Mouse (Mus musculus) limb, embryonic 14.5 days (tissue): ENCODE results near the gene Ptdss2. TPM values are rescaled to one million over a fixed set of nuclear protein-coding genes. Genes with fewer than 3 reads are reported as not detected.

Experiments
- ATAC-seq: fragments of 200-750 bp; cut with Nextera tagmentation; 2 replicates; pipeline ENCODE4 v1.8.0; 2017; ENCODE audit warnings: low read depth, moderate number of reproducible peaks, moderate TSS enrichment; ENCODE audit not compliant: low FRiP score
- DNase-seq: peaks from one replicate; pipeline ENCODE4 v3.0.0-alpha.2; 2015; ENCODE audit warnings: low spot score
- H3K27ac ChIP-seq: fragments of 300-500 bp; sonication (generic); replicated peaks from 2 replicates; pipeline ENCODE4 v1.5.1; 2014; ENCODE audit warnings: low read depth, mild to moderate bottlenecking, low read length, moderate library complexity, mixed read lengths
- H3K27me3 ChIP-seq: fragments of 300-500 bp; sonication (generic); 2 replicates; pipeline ENCODE4 v1.6.1; 2014; ENCODE audit warnings: low read length, mixed read lengths; ENCODE audit not compliant: control insufficient read depth, insufficient read depth
- H3K36me3 ChIP-seq: fragments of 300-500 bp; sonication (generic); 2 replicates; pipeline ENCODE4 v1.6.1; 2014; ENCODE audit warnings: mild to moderate bottlenecking, low read length, moderate library complexity, mixed read lengths; ENCODE audit not compliant: control insufficient read depth, insufficient read depth
- H3K4me1 ChIP-seq: fragments of 300-500 bp; sonication (generic); 2 replicates; pipeline ENCODE4 v1.6.1; 2014; ENCODE audit warnings: antibody characterized with exemption, low read length, mixed read lengths; ENCODE audit not compliant: control insufficient read depth, insufficient read depth
- H3K4me2 ChIP-seq: fragments of 300-500 bp; sonication (generic); replicated peaks from 2 replicates; pipeline ENCODE4 v1.6.1; 2014; ENCODE audit warnings: low read depth, mild to moderate bottlenecking, low read length, moderate library complexity; ENCODE audit not compliant: severe bottlenecking
- H3K4me3 ChIP-seq: fragments of 300-500 bp; sonication (generic); replicated peaks from 2 replicates; pipeline ENCODE4 v1.5.1; 2014; ENCODE audit warnings: low read length
- H3K9ac ChIP-seq: fragments of 300-500 bp; sonication (generic); 2 replicates; pipeline ENCODE4 v1.6.1; 2014; ENCODE audit warnings: mild to moderate bottlenecking, low read depth, low read length, moderate library complexity; ENCODE audit not compliant: severe bottlenecking
- H3K9me3 ChIP-seq: fragments of 300-500 bp; sonication (generic); 2 replicates; pipeline ENCODE4 v1.6.1; 2016; ENCODE audit warnings: low read length; ENCODE audit not compliant: control insufficient read depth
- POLR2A ChIP-seq: fragments of 200-500 bp; IDR thresholded peaks from 2 replicates; pipeline ENCODE4 v1.8.0; 2012; ENCODE audit warnings: inconsistent platforms, mild to moderate bottlenecking, moderate library complexity, borderline replicate concordance; ENCODE audit not compliant: insufficient read depth, insufficient read length; ENCODE audit errors: extremely low read depth
- WGBS: fragments of 180-500 bp; shearing (Covaris S2); extraction: QIAGEN DNeasy Blood & Tissue Kit; methylation state at CpG from one replicate; pipeline ENCODE4 v1.1.7; 2014; 5-methylcytosine and 5-hydroxymethylcytosine counted together
- polyA plus RNA-seq, 2 experiments: library from polyadenylated mRNA; depleted of rRNA in 1 of 2; stranded (reverse) in 1 of 2; unstranded in 1 of 2; fragments of >200 nt; fragmentation: Nextera tagmentation in 1 of 2; extraction: Ambion mirVana in 1 of 2; gene quantifications; 2 replicates each; pipeline versions ENCODE4 v1.2.1 to v1.2.3; 2012 to 2014

Ptdss2 gene
- polyA plus RNA-seq, 2 experiments = 49.2 to 67.8 TPM

DNA sequence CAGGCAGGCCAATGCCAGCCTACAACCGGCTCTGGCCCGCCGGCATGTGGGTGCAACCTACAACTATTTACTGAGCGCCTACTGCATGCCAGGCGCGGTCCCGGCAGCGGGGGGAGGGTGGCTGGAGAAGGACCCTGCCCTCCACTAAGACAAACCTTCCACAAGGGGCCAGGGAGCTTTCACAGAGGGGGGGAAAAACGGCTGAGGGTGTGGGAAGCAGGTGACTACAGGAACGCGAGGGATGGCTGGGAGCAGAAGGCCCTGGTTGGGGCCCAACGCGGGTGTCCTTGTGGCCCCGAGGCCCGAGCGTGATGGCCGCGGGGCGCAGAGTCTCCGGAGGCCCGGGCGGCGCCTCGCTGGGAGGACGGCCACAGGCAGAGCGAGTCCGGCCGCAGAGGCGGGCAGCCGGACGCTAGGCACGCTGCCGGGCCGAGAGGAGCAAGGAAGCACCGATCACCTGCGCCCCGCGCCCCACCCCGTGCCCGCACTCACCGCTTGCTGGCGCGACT, 71.2 kb downstream of the Ptdss2 start:
- H3K36me3 ChIP-seq = peaks cover 39% of the 10 kb centered on the region
- peak overlapping the region; percentile 96 for H3K4me2 ChIP-seq
- ATAC-seq (no peak; the same call in 1 of the 2 replicates), DNase-seq (no peak)
- TF ChIP-seq POLR2A = no peak
- peak overlapping the region; percentile 79 for H3K27ac ChIP-seq
- H3K4me1 ChIP-seq = peaks cover 13% of the 10 kb centered on the region
- peak overlapping the region; percentile 92 for H3K4me3 ChIP-seq
- no peaks in the 10 kb centered on the region for H3K9me3 ChIP-seq
- no peaks in the 10 kb centered on the region for H3K27me3 ChIP-seq
- H3K9ac ChIP-seq = peak overlapping the region; percentile 89
- WGBS = under 1% methylated on average over 20 of the region's 43 CpGs

DNA sequence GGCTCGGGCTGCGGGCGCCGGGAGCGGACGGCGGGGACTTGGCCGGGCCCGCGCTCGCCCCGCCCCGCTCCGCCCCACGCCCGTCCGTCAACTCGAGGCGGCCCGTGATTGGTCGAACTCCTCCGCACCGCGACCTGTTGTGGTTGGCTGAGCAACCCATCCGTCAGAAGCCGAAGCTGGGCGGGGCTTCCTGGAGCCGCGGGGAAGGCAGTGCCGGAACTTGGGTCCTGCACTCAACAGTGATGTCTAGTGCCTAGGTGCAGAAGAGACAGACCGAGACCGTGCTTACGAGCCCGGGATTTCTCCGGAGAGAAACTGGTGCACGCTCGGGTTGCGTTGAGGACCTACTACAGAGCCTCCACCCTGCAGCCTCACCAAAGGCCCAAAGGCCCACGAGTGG, 71.8 kb downstream of the Ptdss2 start, which contains the start of the genes Hras and Lrrc56:
TSS of gene Hras (minus strand) at position 58 of the 400 bp plus-strand sequence.
TSS of gene Lrrc56 (plus strand) at position 210 of the 400 bp plus-strand sequence.
- H3K9me3 ChIP-seq = no peaks in the 10 kb centered on the region
- peak within 1 kb of the TSS; percentile 79 for H3K27ac ChIP-seq
- peaks cover 13% of the 10 kb centered on the region for H3K4me1 ChIP-seq
- peak within 1 kb of the TSS; percentile 92 for H3K4me3 ChIP-seq
- H3K4me2 ChIP-seq = peak within 1 kb of the TSS; percentile 96
- WGBS = 0% methylated on average over 23 of the region's 39 CpGs
- peak within 1 kb of the TSS; percentile 89 for H3K9ac ChIP-seq
- peak; percentile 97 for ATAC-seq
- H3K36me3 ChIP-seq = peaks cover 39% of the 10 kb centered on the region
- DNase-seq = peak; percentile 97
- TF ChIP-seq POLR2A = no peak
- no peaks in the 10 kb centered on the region for H3K27me3 ChIP-seq

DNA sequence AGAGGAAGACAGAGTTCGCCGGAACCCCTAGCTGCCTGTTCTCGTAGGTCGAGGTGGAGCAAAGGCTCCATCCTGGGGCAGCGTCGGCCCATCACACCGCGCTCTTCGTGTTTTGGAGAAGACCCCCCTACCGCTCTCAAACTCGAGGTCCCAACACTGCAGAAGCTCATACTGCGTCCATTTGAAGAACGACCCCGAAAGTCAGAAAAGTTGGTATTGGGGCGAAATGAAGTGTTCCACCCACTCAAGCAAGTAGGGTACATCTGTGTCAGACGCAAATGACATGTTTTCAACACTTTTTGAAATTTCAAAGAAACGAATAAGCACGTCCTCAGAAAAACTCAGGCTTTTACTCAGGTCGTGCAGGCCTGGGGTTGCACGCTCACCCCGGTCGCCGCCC, 72.2 kb downstream of the Ptdss2 start:
- under 1% methylated on average over 23 of the region's 23 CpGs for WGBS

DNA sequence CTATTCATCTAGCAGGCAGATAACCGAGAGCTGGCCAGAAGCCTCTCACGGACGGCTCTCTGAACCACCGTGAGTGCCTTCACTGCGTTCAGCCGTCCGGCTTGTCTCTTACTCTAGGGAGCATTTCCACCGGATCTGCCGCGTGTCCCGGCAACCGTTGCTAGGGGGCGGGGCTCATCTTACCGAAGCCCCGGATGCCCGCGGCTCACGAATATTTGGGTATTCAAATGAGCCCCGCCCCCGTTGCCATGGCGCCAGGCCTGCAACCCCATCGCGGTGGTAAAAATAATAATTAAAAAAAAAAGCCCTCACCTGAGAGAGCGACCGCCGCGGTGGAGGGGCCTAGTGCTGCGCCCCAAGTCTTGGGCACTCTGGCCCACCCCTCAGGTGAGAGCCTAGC, 72.6 kb downstream of the Ptdss2 start:
- WGBS = under 1% methylated on average over 28 of the region's 28 CpGs

More for the DNA sequence above, 72.2 kb downstream of the Ptdss2 start:
- peak overlapping the region; percentile 95 for H3K4me2 ChIP-seq
- H3K4me1 ChIP-seq = peaks cover 13% of the 10 kb centered on the region
- H3K27me3 ChIP-seq = no peaks in the 10 kb centered on the region
- H3K4me3 ChIP-seq = peak overlapping the region; percentile 92
- TF ChIP-seq POLR2A = no peak
- peak; percentile 26 for DNase-seq
- H3K36me3 ChIP-seq = peaks cover 35% of the 10 kb centered on the region
- H3K9me3 ChIP-seq = no peaks in the 10 kb centered on the region
- H3K27ac ChIP-seq = peak overlapping the region; percentile 72
- peak; percentile 0; the same call in 1 of the 2 replicates for ATAC-seq
- peak overlapping the region; percentile 38 for H3K9ac ChIP-seq

DNA sequence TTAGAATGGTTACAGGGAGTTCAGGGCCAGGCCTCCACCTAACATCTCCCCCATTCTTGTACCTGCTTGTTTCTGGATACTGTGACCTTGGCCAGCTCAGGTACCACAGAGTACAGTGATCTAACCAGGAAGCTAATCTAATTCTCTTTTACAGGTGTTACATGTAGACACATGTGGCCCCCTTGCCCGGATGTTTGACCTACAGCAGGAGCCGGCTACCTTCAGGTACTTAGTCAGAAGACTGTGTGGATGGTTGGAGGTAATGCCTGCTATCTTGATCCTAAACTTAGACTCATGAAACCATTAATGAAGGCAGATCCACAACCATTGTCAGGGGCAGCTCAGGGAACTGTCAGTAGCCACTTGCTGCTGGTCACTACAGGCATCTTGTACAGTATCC, 73.6 kb downstream of the Ptdss2 start:
- ATAC-seq (no peak), DNase-seq (no peak)
- H3K9me3 ChIP-seq = no peaks in the 10 kb centered on the region
- TF ChIP-seq POLR2A = no peak
- no peak overlapping the region; the same call in 1 of the 2 replicates for H3K4me2 ChIP-seq
- no peaks in the 10 kb centered on the region for H3K27me3 ChIP-seq
- H3K27ac ChIP-seq = no peak overlapping the region
- no peak overlapping the region for H3K4me3 ChIP-seq
- WGBS = 91% methylated on average over 2 of the region's 2 CpGs
- H3K36me3 ChIP-seq = peaks cover 21% of the 10 kb centered on the region
- H3K9ac ChIP-seq = no peak overlapping the region
- peaks cover 13% of the 10 kb centered on the region for H3K4me1 ChIP-seq

More for the DNA sequence above, 72.6 kb downstream of the Ptdss2 start:
- no peak for TF ChIP-seq POLR2A
- peak overlapping the region; percentile 92 for H3K4me3 ChIP-seq
- H3K4me2 ChIP-seq = peak overlapping the region; percentile 95
- peaks cover 13% of the 10 kb centered on the region for H3K4me1 ChIP-seq
- ATAC-seq (peak; percentile 31), DNase-seq (peak; percentile 85)
- peak overlapping the region; percentile 35 for H3K9ac ChIP-seq
- H3K36me3 ChIP-seq = peaks cover 31% of the 10 kb centered on the region
- H3K9me3 ChIP-seq = no peaks in the 10 kb centered on the region
- peak overlapping the region; percentile 72 for H3K27ac ChIP-seq
- no peaks in the 10 kb centered on the region for H3K27me3 ChIP-seq
